Mouse (Mus musculus) kidney, embryonic 14.5 days (tissue): ENCODE measurements at regions not wholly inside any gene's neighbourhood (a gene's known extent, or its start where the extent isn't known, plus 50 kb on each side); places are given as distances from the start of the nearest gene placed in this dataset. TPM values are rescaled to one million over a fixed set of nuclear protein-coding genes. Genes with fewer than 3 reads are reported as not detected.

Experiments used
- microRNA-seq: library from miRNA; unstranded; fragments of <30 nt; microRNA quantifications from one replicate; pipeline ENCODE4, GENCODE M21; 2016

Small RNAs in the stretch of these regions (microRNA-seq; reads per million reads assigned to microRNA genes)
- not detected for gene Gm22696
